Mouse (Mus musculus) naive thymus-derived CD4-positive, alpha-beta T cell, adult 2 months (primary cell): ENCODE measurements around the gene Kctd17.

Source experiments
- DNase-seq: peaks from one replicate; pipeline ENCODE4 v3.0.0-alpha.2; 2011; ENCODE audit warnings: low read depth

Gene Kctd17

GRCm38 (mm10) chr15:78481448-78482000, 53.2 kb downstream of the Kctd17 start:
- no peak for DNase-seq

GRCm38 (mm10) chr15:78482518-78482917, 54.2 kb downstream of the Kctd17 start:
- DNase-seq, result no peak

- DNase-seq, result no peak
Measured at GRCm38 (mm10) chr15:78483311-78483710, 54.9 kb downstream of the Kctd17 start.

GRCm38 (mm10) chr15:78486564-78486963, 58.2 kb downstream of the Kctd17 start:
- no peak for DNase-seq

GRCm38 (mm10) chr15:78487066-78487465, 58.7 kb downstream of the Kctd17 start:
- no peak for DNase-seq
